Mouse (Mus musculus): ENCODE measurements around the gene Asb10. TPM values are rescaled to one million over a fixed set of nuclear protein-coding genes. Genes with fewer than 3 reads are reported as not detected.
"Not testable (repeated sequence)": the region's sequence is repeated elsewhere in the genome, so short reads cannot be mapped to it uniquely, and the experiment has no call there.

Gene Asb10
- polyA plus RNA-seq, 1 experiment from 2014 or later: 0.07 TPM

GRCm38 (mm10) chr5:24556709-24557108 lies 15.9 kb upstream of the Asb10 start, which contains the start of gene 4931409K22Rik:
Gene 4931409K22Rik, minus strand, starts transcription at chr5:24556809.
- H3K9ac ChIP-seq: no peak within 1 kb of the TSS
- no peak within 1 kb of the TSS for H3K4me2 ChIP-seq
- no peaks in the 10 kb centered on the region for H3K9me3 ChIP-seq (replicated peaks)
- no peaks in the 10 kb centered on the region for H3K4me1 ChIP-seq (replicated peaks)
- H3K36me3 ChIP-seq (replicated peaks): no peaks in the 10 kb centered on the region
- H3K27ac ChIP-seq (replicated peaks): no peak within 1 kb of the TSS
- H3K27me3 ChIP-seq: peaks cover 21% of the 10 kb centered on the region; the same call in 1 of the 2 replicates
- WGBS (ENCODE audit: insufficient replicate concordance): 41% methylated on average over 2 of the region's 2 CpGs
- no peak for ATAC-seq (ENCODE audit: insufficient read depth)
- H3K4me3 ChIP-seq (replicated peaks): no peak within 1 kb of the TSS

DNA sequence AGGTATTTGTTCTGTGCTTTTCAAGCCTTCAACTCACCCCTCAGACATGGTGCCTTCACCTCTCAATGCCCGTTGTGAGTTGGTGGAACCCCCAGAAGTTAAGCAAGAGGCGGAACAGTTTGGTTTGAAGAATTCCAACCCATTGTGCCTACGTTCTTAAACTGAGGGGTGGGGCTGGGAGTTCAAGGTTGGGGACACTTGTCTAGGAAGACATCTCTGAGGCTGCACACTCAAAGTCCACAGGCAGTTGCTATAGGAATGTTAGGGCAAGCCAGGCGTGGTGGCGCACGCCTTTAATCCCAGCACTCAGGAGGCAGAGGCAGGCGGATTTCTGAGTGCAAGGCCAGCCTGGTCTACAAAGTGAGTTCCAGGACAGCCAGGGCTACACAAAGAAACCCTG lies 14.6 kb upstream of the Asb10 start:
- not testable (repeated sequence) for H3K27ac ChIP-seq (replicated peaks); H3K9ac ChIP-seq; H3K36me3 ChIP-seq (replicated peaks); H3K4me1 ChIP-seq (replicated peaks); H3K4me2 ChIP-seq; ATAC-seq (ENCODE audit: insufficient read depth); H3K4me3 ChIP-seq (replicated peaks); H3K9me3 ChIP-seq (replicated peaks)
- peaks cover 35% of the 10 kb centered on the region for H3K27me3 ChIP-seq
- 77% methylated on average over 7 of the region's 7 CpGs for WGBS (ENCODE audit: insufficient replicate concordance)

DNA sequence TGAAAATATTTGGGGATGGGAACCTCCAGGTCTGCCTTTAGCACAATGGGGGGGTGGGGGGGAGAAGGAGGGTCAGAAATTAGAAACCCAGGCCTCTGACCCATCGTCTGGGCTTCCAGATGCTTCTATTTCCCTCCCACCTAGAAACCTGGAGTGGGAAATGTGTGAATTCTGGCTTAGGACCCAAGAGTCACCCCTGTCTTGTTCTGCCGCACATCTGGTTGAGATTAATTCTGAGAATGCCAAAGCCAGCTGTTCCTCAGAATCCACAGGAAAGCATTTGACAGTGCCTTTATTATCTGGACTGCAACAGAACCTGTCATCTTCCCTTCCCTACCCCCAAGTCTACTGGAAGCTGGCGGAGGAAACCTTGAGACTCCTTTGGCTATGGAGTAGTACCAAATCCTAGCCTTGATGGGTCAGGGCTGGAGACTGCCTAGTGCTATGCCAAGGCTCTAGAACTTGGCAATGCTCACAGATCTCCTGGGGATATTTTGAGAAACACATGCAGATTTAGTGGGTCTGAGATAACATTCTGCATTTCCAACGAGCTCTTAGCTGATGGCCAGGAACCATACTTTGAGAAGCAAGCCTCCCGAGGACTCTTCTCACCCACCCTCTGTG lies 13.0 kb upstream of the Asb10 start:
- H3K36me3 ChIP-seq (replicated peaks): no peaks in the 10 kb centered on the region
- H3K4me2 ChIP-seq: no peak overlapping the region
- H3K9ac ChIP-seq: no peak overlapping the region
- ATAC-seq (ENCODE audit: insufficient read depth): no peak
- peaks cover 47% of the 10 kb centered on the region for H3K27me3 ChIP-seq
- no peaks in the 10 kb centered on the region for H3K4me1 ChIP-seq (replicated peaks)
- no peak overlapping the region for H3K27ac ChIP-seq (replicated peaks)
- H3K4me3 ChIP-seq (replicated peaks): no peak overlapping the region
- WGBS (ENCODE audit: insufficient replicate concordance): 42% methylated on average over 5 of the region's 5 CpGs
- H3K9me3 ChIP-seq (replicated peaks): no peaks in the 10 kb centered on the region

GRCm38 (mm10) chr5:24551317-24551688 lies 10.5 kb upstream of the Asb10 start:
- 22% methylated on average over 2 of the region's 2 CpGs for WGBS (ENCODE audit: insufficient replicate concordance)
- H3K27me3 ChIP-seq: peaks cover 50% of the 10 kb centered on the region
- no peak overlapping the region for H3K9ac ChIP-seq
- no peaks in the 10 kb centered on the region for H3K9me3 ChIP-seq (replicated peaks)
- ATAC-seq (ENCODE audit: insufficient read depth): no peak
- no peak overlapping the region for H3K4me3 ChIP-seq (replicated peaks)
- no peaks in the 10 kb centered on the region for H3K4me1 ChIP-seq (replicated peaks)
- no peaks in the 10 kb centered on the region for H3K36me3 ChIP-seq (replicated peaks)
- H3K27ac ChIP-seq (replicated peaks): no peak overlapping the region
- no peak overlapping the region for H3K4me2 ChIP-seq

- no peak for ATAC-seq (ENCODE audit: insufficient read depth)
- no peak overlapping the region for H3K4me2 ChIP-seq
- H3K4me1 ChIP-seq (replicated peaks): no peaks in the 10 kb centered on the region
- H3K36me3 ChIP-seq (replicated peaks): no peaks in the 10 kb centered on the region
- H3K27ac ChIP-seq (replicated peaks): no peak overlapping the region
- no peak overlapping the region for H3K9ac ChIP-seq
- WGBS (ENCODE audit: insufficient replicate concordance): 26% methylated on average over 26 of the region's 26 CpGs
- H3K4me3 ChIP-seq (replicated peaks): no peak overlapping the region
- no peaks in the 10 kb centered on the region for H3K9me3 ChIP-seq (replicated peaks)
- H3K27me3 ChIP-seq: peaks cover 50% of the 10 kb centered on the region
These were observed 10.0 kb upstream of the Asb10 start for GRCm38 (mm10) chr5:24550598-24551316.

GRCm38 (mm10) chr5:24542643-24543042 lies 1.9 kb upstream of the Asb10 start:
- Histone ChIP-seq H3K4me2 (no peak overlapping the region), H3K36me3 (replicated peaks) (no peaks in the 10 kb centered on the region), H3K27me3 (peaks cover 9% of the 10 kb centered on the region; the same call in 1 of the 2 replicates), H3K9me3 (replicated peaks) (no peaks in the 10 kb centered on the region), H3K9ac (no peak overlapping the region), H3K4me1 (replicated peaks) (0 out of 2 replicates have a peak, but pooled peaks cover 4% of the 10 kb centered on the region), H3K4me3 (replicated peaks) (no peak overlapping the region), H3K27ac (replicated peaks) (no peak overlapping the region)
- no peak for ATAC-seq (ENCODE audit: insufficient read depth)
- WGBS (ENCODE audit: insufficient replicate concordance): 57% methylated on average over 7 of the region's 7 CpGs

DNA sequence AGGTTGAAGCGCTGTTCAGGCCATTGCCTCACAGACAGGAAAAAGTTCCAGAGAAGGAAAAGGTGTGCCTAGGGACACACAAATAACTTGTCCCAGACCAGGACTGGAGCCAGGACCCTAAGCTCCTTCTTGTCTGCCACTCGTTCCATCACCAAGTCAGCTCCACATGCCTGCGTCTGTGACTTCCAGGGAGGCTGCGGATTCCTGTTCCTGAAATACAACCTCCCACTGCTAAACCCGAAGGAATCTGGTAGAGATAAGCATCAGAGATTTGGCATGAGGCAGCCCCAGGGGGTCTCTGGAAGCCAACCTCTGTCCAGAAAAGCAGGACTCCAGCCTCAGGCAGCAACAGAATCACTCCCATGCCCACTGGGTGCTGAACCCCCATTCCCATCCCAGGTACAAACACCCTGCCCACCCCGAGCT lies 379 bp upstream of the Asb10 start:
- no peak overlapping the region for H3K27ac ChIP-seq (replicated peaks)
- H3K4me2 ChIP-seq: peak overlapping the region; percentile 29
- H3K4me3 ChIP-seq (replicated peaks): no peak overlapping the region
- no peaks in the 10 kb centered on the region for H3K36me3 ChIP-seq (replicated peaks)
- no peaks in the 10 kb centered on the region for H3K9me3 ChIP-seq (replicated peaks)
- peaks cover 9% of the 10 kb centered on the region; the same call in 1 of the 2 replicates for H3K27me3 ChIP-seq
- 0 out of 2 replicates have a peak, but pooled peaks cover 4% of the 10 kb centered on the region for H3K4me1 ChIP-seq (replicated peaks)
- 20% methylated on average over 6 of the region's 6 CpGs for WGBS (ENCODE audit: insufficient replicate concordance)
- ATAC-seq (ENCODE audit: insufficient read depth): no peak
- no peak overlapping the region for H3K9ac ChIP-seq

DNA sequence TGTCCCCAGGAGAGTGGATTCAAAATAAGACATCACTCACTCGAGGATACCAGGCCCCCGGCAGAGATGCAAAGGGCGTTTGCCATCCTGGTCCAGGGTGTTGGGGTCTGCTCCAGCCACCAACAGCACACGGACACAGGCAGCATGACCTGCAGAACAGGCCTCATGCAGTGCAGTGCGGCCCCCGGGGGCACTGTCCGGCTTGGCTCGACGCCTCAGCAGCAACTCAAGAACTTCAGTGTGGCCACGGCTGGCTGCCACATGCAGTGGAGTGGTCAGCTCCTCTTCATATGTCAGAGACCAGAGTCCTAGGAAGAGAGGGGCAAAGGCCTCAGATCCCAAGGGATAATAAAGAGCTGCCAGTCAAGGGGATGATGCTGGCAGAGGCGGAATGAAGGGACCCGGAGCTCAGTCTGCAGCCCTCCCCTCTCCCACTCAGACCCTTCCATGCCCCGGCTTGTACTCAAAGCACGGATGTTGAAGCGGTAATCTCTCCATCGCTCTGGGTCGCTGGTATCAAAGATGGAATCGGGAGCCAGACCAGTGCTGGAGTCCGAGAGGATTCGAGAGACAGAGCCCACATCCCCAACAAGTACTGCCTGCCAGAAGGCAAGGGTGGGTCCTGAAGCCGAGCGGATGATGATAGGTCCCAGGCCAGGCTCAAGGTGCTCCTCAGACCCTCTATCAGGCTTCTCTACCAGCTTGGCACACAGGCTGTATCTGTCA lies 1.0 kb downstream of the Asb10 start:
- WGBS (ENCODE audit: insufficient replicate concordance): 73% methylated on average over 22 of the region's 22 CpGs
- no peak for ATAC-seq (ENCODE audit: insufficient read depth)
- peaks cover 9% of the 10 kb centered on the region; the same call in 1 of the 2 replicates for H3K27me3 ChIP-seq

GRCm38 (mm10) chr5:24537618-24538017 lies 3.2 kb downstream of the Asb10 start:
- Histone ChIP-seq H3K27me3 (peaks cover 16% of the 10 kb centered on the region), H3K4me2 (no peak overlapping the region), H3K36me3 (replicated peaks) (no peaks in the 10 kb centered on the region), H3K27ac (replicated peaks) (no peak overlapping the region), H3K9ac (no peak overlapping the region), H3K4me3 (replicated peaks) (no peak overlapping the region), H3K9me3 (replicated peaks) (no peaks in the 10 kb centered on the region), H3K4me1 (replicated peaks) (0 out of 2 replicates have a peak, but pooled peaks cover 4% of the 10 kb centered on the region)
- 55% methylated on average over 16 of the region's 16 CpGs for WGBS (ENCODE audit: insufficient replicate concordance)
- ATAC-seq (ENCODE audit: insufficient read depth): no peak

More for the DNA sequence above, 1.0 kb downstream of the Asb10 start:
- Histone ChIP-seq H3K36me3 (replicated peaks) (no peaks in the 10 kb centered on the region), H3K4me3 (replicated peaks) (no peak overlapping the region), H3K4me1 (replicated peaks) (0 out of 2 replicates have a peak, but pooled peaks cover 4% of the 10 kb centered on the region), H3K27ac (replicated peaks) (no peak overlapping the region), H3K9me3 (replicated peaks) (no peaks in the 10 kb centered on the region), H3K9ac (no peak overlapping the region), H3K4me2 (no peak overlapping the region)

DNA sequence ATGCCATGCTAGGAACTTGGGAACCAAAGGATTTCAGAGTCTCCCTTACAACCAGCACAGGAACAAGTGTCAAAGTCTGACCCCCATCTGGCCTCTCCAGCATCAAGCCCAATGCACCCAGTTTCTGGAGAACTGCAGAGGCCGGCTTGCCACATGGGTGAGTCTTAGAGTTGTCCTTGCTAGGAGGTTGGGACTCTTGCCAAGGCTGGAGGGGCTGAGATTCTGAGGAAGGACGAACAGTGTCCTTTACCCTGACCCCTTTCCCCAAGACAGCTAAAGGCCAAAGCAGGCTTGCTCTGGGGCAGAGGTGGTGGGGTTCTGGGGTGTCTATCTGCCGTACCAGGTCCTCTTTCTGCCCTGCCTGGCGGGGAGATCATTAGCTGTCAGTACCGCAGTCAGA lies 4.3 kb downstream of the Asb10 start:
- H3K27me3 ChIP-seq: peaks cover 27% of the 10 kb centered on the region
- 62% methylated on average over 5 of the region's 5 CpGs for WGBS (ENCODE audit: insufficient replicate concordance)
- H3K4me3 ChIP-seq (replicated peaks): no peak overlapping the region
- no peak overlapping the region for H3K9ac ChIP-seq
- H3K4me2 ChIP-seq: no peak overlapping the region
- no peak for ATAC-seq (ENCODE audit: insufficient read depth)
- H3K36me3 ChIP-seq (replicated peaks): no peaks in the 10 kb centered on the region
- H3K9me3 ChIP-seq (replicated peaks): no peaks in the 10 kb centered on the region
- no peak overlapping the region for H3K27ac ChIP-seq (replicated peaks)
- H3K4me1 ChIP-seq (replicated peaks): 0 out of 2 replicates have a peak, but pooled peaks cover 4% of the 10 kb centered on the region

- H3K27me3 ChIP-seq: peaks cover 35% of the 10 kb centered on the region
- no peaks in the 10 kb centered on the region for H3K9me3 ChIP-seq (replicated peaks)
- WGBS (ENCODE audit: insufficient replicate concordance): 55% methylated on average over 3 of the region's 3 CpGs
These were observed 5.0 kb downstream of the Asb10 start for GRCm38 (mm10) chr5:24535731-24536130.

More at GRCm38 (mm10) chr5:24535731-24536130, 5.0 kb downstream of the Asb10 start:
- no peak overlapping the region for H3K27ac ChIP-seq (replicated peaks)
- no peak overlapping the region for H3K4me2 ChIP-seq
- H3K36me3 ChIP-seq (replicated peaks): no peaks in the 10 kb centered on the region
- no peak for ATAC-seq (ENCODE audit: insufficient read depth)
- H3K4me3 ChIP-seq (replicated peaks): no peak overlapping the region
- H3K9ac ChIP-seq: no peak overlapping the region
- H3K4me1 ChIP-seq (replicated peaks): 0 out of 2 replicates have a peak, but pooled peaks cover 2% of the 10 kb centered on the region

Data from liver, embryonic 15.5 days (tissue).